Mouse (Mus musculus) G1E (cell line): ENCODE measurements at regions not wholly inside any gene's neighbourhood (a gene's known extent, or its start where the extent isn't known, plus 50 kb on each side); places are given as distances from the start of the nearest gene placed in this dataset.

Experiments used
- CTCF ChIP-seq: IDR thresholded peaks from 2 replicates; pipeline ENCODE4 v1.5.1; 2012; ENCODE audit warnings: low read depth, low read length, inconsistent platforms, mixed read lengths
- GATA1 ChIP-seq: IDR thresholded peaks from 2 replicates; pipeline ENCODE4 v1.6.1; 2012; ENCODE audit warnings: borderline replicate concordance, low read length, inconsistent platforms, mixed read lengths
- GATA2 ChIP-seq: IDR thresholded peaks from 2 replicates; pipeline ENCODE4 v1.6.1; 2012; ENCODE audit warnings: low read depth, low read length, inconsistent platforms, borderline replicate concordance
- POLR2AphosphoS5 ChIP-seq: IDR thresholded peaks from 2 replicates; pipeline ENCODE4 v1.6.1; 2012; ENCODE audit warnings: low read depth, low read length, inconsistent platforms; ENCODE audit not compliant: insufficient replicate concordance

GRCm38 (mm10) chr3:117108966-117109700 is 140.3 kb upstream of the Palmd start:
- no peak for TF ChIP-seq CTCF
- TF ChIP-seq POLR2AphosphoS5 = no peak
- no peak for TF ChIP-seq GATA1
- no peak for TF ChIP-seq GATA2
